Mouse (Mus musculus): ENCODE results near the gene Epb42. TPM values are rescaled to one million over a fixed set of nuclear protein-coding genes. Genes with fewer than 3 reads are reported as not detected.
A peak's percentile ranks its signal among the peaks of the same experiment; 100 is the strongest.

Epb42 gene
- total and polyA plus RNA-seq, 3 experiments: not detected

DNA sequence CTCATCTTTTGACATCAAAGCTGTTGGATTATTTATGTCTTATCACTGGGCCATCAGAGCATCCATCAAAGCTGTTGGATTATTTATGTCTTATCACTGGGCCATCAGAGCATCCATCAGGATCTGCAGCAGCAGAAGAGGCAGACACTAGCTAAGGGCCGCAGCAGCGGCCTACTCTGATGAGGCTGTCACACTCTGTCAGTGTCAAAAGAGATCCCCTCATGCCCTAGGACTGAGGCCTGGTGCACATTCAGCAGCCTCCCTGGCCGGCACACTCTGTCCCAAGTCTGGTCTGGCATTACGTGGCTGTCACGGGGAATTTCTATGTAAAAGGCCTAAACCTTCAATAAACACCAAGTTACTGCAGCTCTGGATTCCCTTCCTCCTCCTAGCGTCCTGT is 32.6 kb upstream of the Epb42 start:
- in situ Hi-C loops (cut with MboI; ENCODE audit: low pct_ligation_motif_present, low pct_unique_long_range_greater_than_20kb, low sequenced_read_pairs): no loop called here
- no peaks in the 10 kb centered on the region for H3K4me1 ChIP-seq (ENCODE audit: control insufficient read depth in 1 of 2, insufficient read depth in 2 of 2)
- H3K4me3 ChIP-seq (replicated peaks in 1 of 3; ENCODE audit: low read depth in 2 of 3, low read length in 2 of 3, poor library complexity in 1 of 3): no peak overlapping the region

DNA sequence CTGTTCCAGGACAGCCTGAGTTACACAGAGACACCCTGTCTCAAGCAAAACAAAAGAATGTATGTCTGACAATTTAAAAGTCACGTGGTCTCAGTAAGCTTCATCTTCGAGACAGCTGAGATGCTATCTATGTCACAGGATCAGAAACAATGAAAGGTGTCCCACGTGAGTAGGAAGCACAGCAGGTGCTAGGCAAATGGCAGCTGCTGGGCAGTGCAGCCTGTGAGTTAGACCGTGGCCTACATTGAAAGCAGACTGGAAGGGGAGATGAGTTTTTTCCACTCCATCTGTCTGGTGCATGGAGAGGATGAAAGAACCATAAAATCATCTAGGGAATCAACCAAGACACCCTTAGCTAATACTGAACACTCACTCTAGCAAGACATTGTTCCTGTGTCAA is 30.2 kb upstream of the Epb42 start:
- no peak for TF ChIP-seq MAZ (IDR thresholded peaks at IDR 0.05; ENCODE audit: low read depth, low read length)
- no peak for TF ChIP-seq MXI1 (IDR thresholded peaks at IDR 0.05; ENCODE audit: low read depth, low read length)
- no peak for TF ChIP-seq GABPA (IDR thresholded peaks at IDR 0.05; ENCODE audit: insufficient replicate concordance, low read depth, low read length)
- no peak for TF ChIP-seq JUN (IDR thresholded peaks at IDR 0.05; ENCODE audit: insufficient read depth, low read depth, low read length)
- TF ChIP-seq USF2 (conservative IDR thresholded peaks at IDR 0.05; ENCODE audit: low read depth, low read length): peak; percentile 17; the same call in 1 of the 2 replicates
- TF ChIP-seq JUND (conservative IDR thresholded peaks at IDR 0.05; ENCODE audit: low read depth, low read length): no peak
- no peak for TF ChIP-seq TBP (conservative IDR thresholded peaks at IDR 0.05; ENCODE audit: low read depth, low read length)
- 0 out of 2 replicates have a peak, but pooled peaks have one; percentile 19 for TF ChIP-seq MAX (IDR thresholded peaks at IDR 0.05; ENCODE audit: low read length)
- no peak for DNase-seq (ENCODE audit: extremely low read depth)
- Histone ChIP-seq H3K27me3 (replicated peaks) (peaks cover 17% of the 10 kb centered on the region), H3K4me2 (ENCODE audit: insufficient read depth, low read depth, poor library complexity, severe bottlenecking) (no peak overlapping the region), H3K4me3 (replicated peaks in 1 of 3; ENCODE audit: low read depth in 2 of 3, low read length in 2 of 3, poor library complexity in 1 of 3) (no peak overlapping the region), H3K27ac (ENCODE audit: insufficient read depth, low read depth) (no peak overlapping the region), H3K9ac (ENCODE audit: insufficient read depth, low read depth) (no peak overlapping the region), H3K9me3 (replicated peaks; ENCODE audit: low read length) (no peaks in the 10 kb centered on the region), H3K79me2 (replicated peaks; ENCODE audit: control insufficient read depth, extremely low read depth, insufficient read depth, poor library complexity, severe bottlenecking) (no peaks in the 10 kb centered on the region), H3K36me3 (replicated peaks in 1 of 2; ENCODE audit: control insufficient read depth in 1 of 2, insufficient read depth in 1 of 2, low read length in 1 of 2) (no peaks in the 10 kb centered on the region), H3K4me1 (ENCODE audit: control insufficient read depth in 1 of 2, insufficient read depth in 2 of 2) (no peaks in the 10 kb centered on the region)
- in situ Hi-C loops (cut with MboI; ENCODE audit: low pct_ligation_motif_present, low pct_unique_long_range_greater_than_20kb, low sequenced_read_pairs) (no loop called here), dilution Hi-C loops (cut with MboI; ENCODE audit: extremely low pct_ligation_motif_present, extremely low pct_unique_long_range_greater_than_20kb, low sequenced_read_pairs) (no loop called here)

More for the DNA sequence above, 32.6 kb upstream of the Epb42 start:
- Histone ChIP-seq H3K4me2 (ENCODE audit: insufficient read depth, low read depth, poor library complexity, severe bottlenecking) (no peak overlapping the region), H3K9me3 (replicated peaks; ENCODE audit: low read length) (peaks cover 4% of the 10 kb centered on the region), H3K27me3 (replicated peaks) (peaks cover 14% of the 10 kb centered on the region), H3K36me3 (replicated peaks in 1 of 2; ENCODE audit: control insufficient read depth in 1 of 2, insufficient read depth in 1 of 2, low read length in 1 of 2) (no peaks in the 10 kb centered on the region), H3K9ac (ENCODE audit: insufficient read depth, low read depth) (no peak overlapping the region), H3K27ac (ENCODE audit: insufficient read depth, low read depth) (no peak overlapping the region), H3K79me2 (replicated peaks; ENCODE audit: control insufficient read depth, extremely low read depth, insufficient read depth, poor library complexity, severe bottlenecking) (no peaks in the 10 kb centered on the region)
- DNase-seq (ENCODE audit: extremely low read depth): no peak
- no peak for TF ChIP-seq USF1 (IDR thresholded peaks at IDR 0.05; ENCODE audit: low read depth, low read length)
- no peak for TF ChIP-seq GABPA (IDR thresholded peaks at IDR 0.05; ENCODE audit: insufficient replicate concordance, low read depth, low read length)
- no peak for TF ChIP-seq TCF12 (IDR thresholded peaks at IDR 0.05; ENCODE audit: low read depth, low read length)
- no peak for TF ChIP-seq ZMIZ1 (IDR thresholded peaks at IDR 0.05; ENCODE audit: low read depth, low read length)
- no peak for TF ChIP-seq EP300 (IDR thresholded peaks at IDR 0.05; ENCODE audit: low read length)
- no peak for TF ChIP-seq ZKSCAN1 (IDR thresholded peaks at IDR 0.05; ENCODE audit: borderline replicate concordance, low read depth, low read length)
- no peak for TF ChIP-seq MAFK (IDR thresholded peaks at IDR 0.05; ENCODE audit: insufficient replicate concordance, low read length)
- TF ChIP-seq ZC3H11A (IDR thresholded peaks at IDR 0.05; ENCODE audit: low read depth, low read length): no peak
- TF ChIP-seq IRF4 (IDR thresholded peaks at IDR 0.05; ENCODE audit: low read depth, low read length): no peak
- TF ChIP-seq POLR2A (IDR thresholded peaks at IDR 0.05; ENCODE audit: low read depth, low read length): no peak
- TF ChIP-seq RCOR1 (conservative IDR thresholded peaks at IDR 0.05; ENCODE audit: low read depth, low read length): no peak
- TF ChIP-seq ELF1 (IDR thresholded peaks at IDR 0.05; ENCODE audit: low read depth, low read length): no peak
- no peak for TF ChIP-seq E2F4 (IDR thresholded peaks at IDR 0.05; ENCODE audit: insufficient replicate concordance, low read depth, low read length)
- no peak for TF ChIP-seq KAT2A (IDR thresholded peaks at IDR 0.05; ENCODE audit: insufficient replicate concordance, low read length)
- TF ChIP-seq BHLHE40 (IDR thresholded peaks at IDR 0.05; ENCODE audit: low read depth, low read length): no peak
- dilution Hi-C loops (cut with MboI; ENCODE audit: extremely low pct_ligation_motif_present, extremely low pct_unique_long_range_greater_than_20kb, low sequenced_read_pairs): no loop called here
